Mouse (Mus musculus) midbrain, embryonic 14.5 days (tissue): ENCODE results near the gene Hs3st3b1. TPM values are rescaled to one million over a fixed set of nuclear protein-coding genes. Genes with fewer than 3 reads are reported as not detected.

ENCODE experiments used
- ATAC-seq: fragments of 200-750 bp; cut with Nextera tagmentation; 2 replicates; pipeline ENCODE4 v1.8.0; 2017; ENCODE audit warnings: moderate number of reproducible peaks, moderate library complexity; ENCODE audit not compliant: low FRiP score, low TSS enrichment
- DNase-seq: peaks from one replicate; pipeline ENCODE4 v3.0.0-alpha.2; 2015
- H3K27ac ChIP-seq: fragments of 300-500 bp; sonication (generic); replicated peaks from 2 replicates; pipeline ENCODE4 v1.5.1; 2014; ENCODE audit warnings: mild to moderate bottlenecking, low read depth, low read length, moderate library complexity
- H3K27me3 ChIP-seq: fragments of 300-500 bp; sonication (generic); 2 replicates; pipeline ENCODE4 v1.6.1; 2014; ENCODE audit warnings: low read length, control low read depth, mixed read lengths; ENCODE audit not compliant: control insufficient read depth, insufficient read depth
- H3K36me3 ChIP-seq: fragments of 300-500 bp; sonication (generic); 2 replicates; pipeline ENCODE4 v1.6.1; 2014; ENCODE audit warnings: low read length, control low read depth; ENCODE audit not compliant: control insufficient read depth, insufficient read depth
- H3K4me1 ChIP-seq: fragments of 300-500 bp; sonication (generic); 2 replicates; pipeline ENCODE4 v1.6.1; 2014; ENCODE audit warnings: mild to moderate bottlenecking, antibody characterized with exemption, low read length, control low read depth; ENCODE audit not compliant: control insufficient read depth, insufficient read depth
- H3K4me2 ChIP-seq: fragments of 300-500 bp; sonication (generic); 2 replicates; pipeline ENCODE4 v1.6.1; 2014; ENCODE audit warnings: mild to moderate bottlenecking, low read length, moderate library complexity
- H3K4me3 ChIP-seq: fragments of 300-500 bp; sonication (generic); replicated peaks from 2 replicates; pipeline ENCODE4 v1.5.1; 2014; ENCODE audit warnings: low read depth, low read length
- H3K9ac ChIP-seq: fragments of 300-500 bp; sonication (generic); replicated peaks from 2 replicates; pipeline ENCODE4 v1.6.1; 2014; ENCODE audit warnings: mild to moderate bottlenecking, low read length, moderate library complexity
- H3K9me3 ChIP-seq: fragments of 300-500 bp; sonication (generic); 2 replicates; pipeline ENCODE4 v1.6.1; 2016; ENCODE audit warnings: low read length, control low read depth, mixed read lengths; ENCODE audit not compliant: control insufficient read depth
- WGBS: fragments of 180-500 bp; shearing (Covaris S2); extraction: QIAGEN DNeasy Blood & Tissue Kit; methylation state at CpG from one replicate; pipeline ENCODE4 v1.1.7; 2014; 5-methylcytosine and 5-hydroxymethylcytosine counted together
- polyA plus RNA-seq: library from polyadenylated mRNA; unstranded; fragments of >200 nt; fragmentation: Nextera tagmentation; extraction: Ambion mirVana; gene quantifications from 2 replicates; pipeline ENCODE4 v1.2.1, GENCODE M21; 2014

The Hs3st3b1 gene
- polyA plus RNA-seq, 1 experiment from 2014 or later = 18.0 TPM

GRCm38 (mm10) chr11:63906552-63907353, 15.3 kb downstream of the Hs3st3b1 start:
- H3K27ac ChIP-seq = no peak overlapping the region
- H3K4me1 ChIP-seq = peaks cover 22% of the 10 kb centered on the region; the same call in 1 of the 2 replicates
- ATAC-seq (no peak), DNase-seq (no peak)
- H3K36me3 ChIP-seq = no peaks in the 10 kb centered on the region
- H3K27me3 ChIP-seq = peaks cover 11% of the 10 kb centered on the region; the same call in 1 of the 2 replicates
- no peak overlapping the region for H3K4me2 ChIP-seq
- 74% methylated on average over 9 of the region's 9 CpGs for WGBS
- no peak overlapping the region for H3K9ac ChIP-seq
- H3K9me3 ChIP-seq = no peaks in the 10 kb centered on the region
- H3K4me3 ChIP-seq = no peak overlapping the region

- 17% methylated on average over 4 of the region's 4 CpGs for WGBS
- Histone ChIP-seq H3K36me3 (no peaks in the 10 kb centered on the region), H3K9ac (no peak overlapping the region), H3K4me3 (no peak overlapping the region), H3K4me2 (no peak overlapping the region), H3K4me1 (peaks cover 29% of the 10 kb centered on the region; the same call in 1 of the 2 replicates), H3K27ac (no peak overlapping the region), H3K9me3 (no peaks in the 10 kb centered on the region), H3K27me3 (peaks cover 4% of the 10 kb centered on the region; the same call in 1 of the 2 replicates)
- no peak for ATAC-seq
- DNase-seq = no peak
These were observed 17.3 kb downstream of the Hs3st3b1 start for GRCm38 (mm10) chr11:63904787-63905186.

GRCm38 (mm10) chr11:63898509-63899168, 23.5 kb downstream of the Hs3st3b1 start:
- Histone ChIP-seq H3K4me3 (no peak overlapping the region), H3K9me3 (no peaks in the 10 kb centered on the region), H3K27ac (peak overlapping the region; percentile 70), H3K36me3 (no peaks in the 10 kb centered on the region), H3K4me2 (peak overlapping the region; percentile 10; the same call in 1 of the 2 replicates), H3K27me3 (no peaks in the 10 kb centered on the region), H3K9ac (no peak overlapping the region), H3K4me1 (peaks cover 22% of the 10 kb centered on the region)
- peak; percentile 73 for DNase-seq
- WGBS = 7% methylated on average over 9 of the region's 9 CpGs
- peak; percentile 78; the same call in 1 of the 2 replicates for ATAC-seq

- no peak overlapping the region for H3K9ac ChIP-seq
- ATAC-seq = peak; percentile 37; the same call in 1 of the 2 replicates
- H3K4me2 ChIP-seq = peak overlapping the region; percentile 10
- whole genome bisulfite sequencing = 16% methylated on average over 13 of the region's 13 CpGs
- no peak overlapping the region for H3K4me3 ChIP-seq
- peak overlapping the region; percentile 70 for H3K27ac ChIP-seq
- H3K36me3 ChIP-seq = no peaks in the 10 kb centered on the region
- H3K27me3 ChIP-seq = no peaks in the 10 kb centered on the region
- DNase-seq = no peak
- no peaks in the 10 kb centered on the region for H3K9me3 ChIP-seq
- H3K4me1 ChIP-seq = peaks cover 22% of the 10 kb centered on the region
These were observed 24.1 kb downstream of the Hs3st3b1 start for GRCm38 (mm10) chr11:63897856-63898508.

GRCm38 (mm10) chr11:63897011-63897410, 25.1 kb downstream of the Hs3st3b1 start:
- DNase-seq (no peak), ATAC-seq (no peak)
- H3K9me3 ChIP-seq = no peaks in the 10 kb centered on the region
- H3K9ac ChIP-seq = no peak overlapping the region
- peaks cover 22% of the 10 kb centered on the region for H3K4me1 ChIP-seq
- 89% methylated on average over 2 of the region's 2 CpGs for WGBS
- H3K27ac ChIP-seq = no peak overlapping the region
- no peaks in the 10 kb centered on the region for H3K27me3 ChIP-seq
- no peaks in the 10 kb centered on the region for H3K36me3 ChIP-seq
- H3K4me3 ChIP-seq = no peak overlapping the region
- H3K4me2 ChIP-seq = no peak overlapping the region

- H3K4me3 ChIP-seq = no peak overlapping the region
- H3K4me1 ChIP-seq = peaks cover 14% of the 10 kb centered on the region; the same call in 1 of the 2 replicates
- ATAC-seq = no peak
- no peak overlapping the region for H3K4me2 ChIP-seq
- H3K9me3 ChIP-seq = no peaks in the 10 kb centered on the region
- DNase-seq = no peak
- no peaks in the 10 kb centered on the region for H3K36me3 ChIP-seq
- H3K27ac ChIP-seq = no peak overlapping the region
- WGBS = 67% methylated on average over 6 of the region's 6 CpGs
- H3K9ac ChIP-seq = no peak overlapping the region
- H3K27me3 ChIP-seq = no peaks in the 10 kb centered on the region
These were observed 27.9 kb downstream of the Hs3st3b1 start for GRCm38 (mm10) chr11:63894188-63894587.

- DNase-seq (no peak), ATAC-seq (no peak)
- no peak overlapping the region for H3K4me3 ChIP-seq
- H3K36me3 ChIP-seq = 0 out of 2 replicates have a peak, but pooled peaks cover 1% of the 10 kb centered on the region
- H3K4me2 ChIP-seq = no peak overlapping the region
- H3K27me3 ChIP-seq = no peaks in the 10 kb centered on the region
- no peak overlapping the region for H3K27ac ChIP-seq
- H3K9ac ChIP-seq = no peak overlapping the region
- H3K9me3 ChIP-seq = no peaks in the 10 kb centered on the region
- WGBS = 61% methylated on average over 6 of the region's 6 CpGs
- peaks cover 10% of the 10 kb centered on the region; the same call in 1 of the 2 replicates for H3K4me1 ChIP-seq
These were observed 28.5 kb downstream of the Hs3st3b1 start for GRCm38 (mm10) chr11:63893557-63893956.

GRCm38 (mm10) chr11:63891479-63892020, 30.5 kb downstream of the Hs3st3b1 start:
- H3K27me3 ChIP-seq = no peaks in the 10 kb centered on the region
- no peak overlapping the region for H3K4me2 ChIP-seq
- H3K9ac ChIP-seq = no peak overlapping the region
- H3K36me3 ChIP-seq = peaks cover 9% of the 10 kb centered on the region; the same call in 1 of the 2 replicates
- no peak overlapping the region for H3K4me3 ChIP-seq
- H3K27ac ChIP-seq = no peak overlapping the region
- ATAC-seq = no peak
- DNase-seq = no peak
- 52% methylated on average over 7 of the region's 7 CpGs for WGBS
- H3K9me3 ChIP-seq = no peaks in the 10 kb centered on the region
- H3K4me1 ChIP-seq = no peaks in the 10 kb centered on the region
